9 mouse cellular contexts compared by ENCODE assay signal in the genomic region with DNA sequence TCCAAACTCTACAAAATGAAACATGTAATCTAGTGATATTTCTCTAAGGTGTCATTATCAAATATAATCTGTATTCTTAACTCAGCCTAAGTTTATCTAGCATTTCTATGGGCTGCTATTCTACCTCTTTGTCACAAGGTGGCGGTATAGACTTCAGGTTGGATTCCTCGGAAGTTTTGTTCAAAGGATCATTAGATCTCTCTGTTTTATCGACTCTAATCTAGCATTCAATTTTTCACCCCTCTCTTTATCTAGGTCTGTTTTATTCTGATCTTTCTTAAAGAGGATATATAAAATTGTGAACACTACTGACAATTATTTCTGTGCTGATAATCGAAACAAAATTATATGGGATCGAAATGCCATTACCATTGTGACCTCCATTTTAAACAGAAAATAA. TPM values are rescaled to one million over a fixed set of nuclear protein-coding genes. Genes with fewer than 3 reads are reported as not detected.
A peak's percentile ranks its signal among the peaks of the same experiment; 100 is the strongest.
DNase-seq lines count a peak whose midpoint lies in the region; ATAC-seq and TF ChIP-seq lines count a peak whose summit lies in the region.
"Had no signal": no experiment of that assay in that cellular context is flagged by ENCODE, and none has a peak within 500 bp of the region (broad histone marks: within the 10 kb centered on the region; RNA-seq: fewer than 3 reads in every experiment).

No protein-coding gene starts in this region.

- no peaks in the 10 kb centered on the region; the same call in 1 of the 2 replicates for H3K27me3 ChIP-seq in heart, embryonic 13.5 days (replicated peaks)
- H3K27me3 ChIP-seq in G1E (ENCODE audit: insufficient read depth, low read length), result no peaks in the 10 kb centered on the region
- H3K27me3 ChIP-seq in liver, embryonic 11.5 days (replicated peaks; ENCODE audit: control insufficient read depth, insufficient read depth, low read length), result no peaks in the 10 kb centered on the region
- H3K27me3 ChIP-seq: neural tube, embryonic 13.5 days had no signal

- ATAC-seq in heart, embryonic 13.5 days (ENCODE audit: extremely low read depth, insufficient number of reproducible peaks, low FRiP score, low TSS enrichment), result no peak
- no peak for ATAC-seq in G1E (ENCODE audit: extremely low read depth, insufficient number of reproducible peaks, low FRiP score, poor library complexity, severe bottlenecking)
- no peak for ATAC-seq in liver, embryonic 11.5 days (replicated peaks; ENCODE audit: low FRiP score)

- intact Hi-C loops in heart, postnatal 14 days (cut with DNase I), result loop anchor here (1.0 to 10.0 kb wide), 2 partner anchors 47 to 163 kb away; a partner anchor contains a TSS

- TF ChIP-seq CTCF in G1E (IDR thresholded peaks at IDR 0.05; ENCODE audit: low read depth, low read length), result peak; percentile 48; the same call in 1 of the 2 replicates

- H3K9me3 ChIP-seq in heart, embryonic 13.5 days, result 0 out of 2 replicates have a peak, but pooled peaks cover 6% of the 10 kb centered on the region
- H3K9me3 ChIP-seq in G1E (replicated peaks), result no peaks in the 10 kb centered on the region; the same call in 1 of the 2 replicates
- no peaks in the 10 kb centered on the region for H3K9me3 ChIP-seq in liver, embryonic 11.5 days (ENCODE audit: control insufficient read depth, low read length)

- peak overlapping the region; percentile 73; the same call in 1 of the 2 replicates for H3K4me2 ChIP-seq in heart, embryonic 13.5 days
- 0 out of 2 replicates have a peak overlapping the region, but pooled peaks have one; percentile 13 for H3K4me2 ChIP-seq in liver, embryonic 11.5 days

- no peak for DNase-seq in heart, postnatal 14 days
- DNase-seq in 3T3-L1 (ENCODE audit: low read depth, low spot score) (peak; percentile 44), G1E (ENCODE audit: low spot score) (no peak)
- no peak for DNase-seq in liver, embryonic 11.5 days (ENCODE audit: low spot score)
- no peak for DNase-seq in adrenal gland, postnatal 4 days (ENCODE audit: low spot score in 2 of 2)
- no peak for DNase-seq in spleen, postnatal 14 days (ENCODE audit: low spot score in 2 of 2)
- no peak for DNase-seq in adrenal gland, adult 2 months

- H3K4me1 ChIP-seq in heart, embryonic 13.5 days, result peaks cover 7% of the 10 kb centered on the region; the same call in 1 of the 2 replicates
- peaks cover 20% of the 10 kb centered on the region for H3K4me1 ChIP-seq in G1E (ENCODE audit: insufficient read depth, low read depth, low read length)
- H3K4me1 ChIP-seq in liver, embryonic 11.5 days (replicated peaks; ENCODE audit: control insufficient read depth, insufficient read depth, low read length), result no peaks in the 10 kb centered on the region; the same call in 1 of the 2 replicates

- peak overlapping the region; percentile 45; the same call in 1 of the 2 replicates for H3K4me3 ChIP-seq in heart, embryonic 13.5 days
- no peak overlapping the region; the same call in 1 of the 2 replicates for H3K4me3 ChIP-seq in G1E (ENCODE audit: low read depth, low read length)
- H3K4me3 ChIP-seq in liver, embryonic 11.5 days (ENCODE audit: low read depth, low read length), result no peak overlapping the region

- H3K36me3 ChIP-seq in heart, embryonic 13.5 days, result no peaks in the 10 kb centered on the region
- no peaks in the 10 kb centered on the region for H3K36me3 ChIP-seq in G1E (replicated peaks)
- H3K36me3 ChIP-seq in liver, embryonic 11.5 days (ENCODE audit: control insufficient read depth, insufficient read depth, low read length), result no peaks in the 10 kb centered on the region
- H3K36me3 ChIP-seq: neural tube, embryonic 13.5 days had no signal

- no peak overlapping the region for H3K27ac ChIP-seq in heart, embryonic 13.5 days (replicated peaks)
- H3K27ac ChIP-seq in liver, embryonic 11.5 days (ENCODE audit: low read depth, low read length), result no peak overlapping the region

- H3K9ac ChIP-seq in heart, embryonic 13.5 days, result no peak overlapping the region
- H3K9ac ChIP-seq in liver, embryonic 11.5 days (ENCODE audit: low read depth, low read length), result no peak overlapping the region

- 19% methylated on average over 5 of the region's 5 CpGs for WGBS in heart, embryonic 13.5 days
- 18% methylated on average over 5 of the region's 5 CpGs for WGBS in liver, embryonic 11.5 days

RNA-seq across cellular contexts. Expression of a gene that starts 5.5 kb away (rescaled TPM):
- 160 and 181 TPM in 2 replicates for polyA plus RNA-seq in heart, embryonic 13.5 days (2015; fragmentation: Nextera tagmentation; extraction: Ambion mirVana)
- total RNA-seq in heart, postnatal 14 days (2021), result 100 to 1,000 TPM; 291 to 309 TPM
- total RNA-seq in G1E (2014; fragmentation: Nextera tagmentation), result 89.3 and 123 TPM in 2 replicates
- total RNA-seq in G1E (2017), result 80.3 and 81.9 TPM in 2 replicates
- polyA plus RNA-seq in G1E (2012), result 59.4 and 126 TPM in 2 replicates
- polyA plus RNA-seq in liver, embryonic 11.5 days (2014; fragmentation: Nextera tagmentation; extraction: Ambion mirVana), result 193 and 211 TPM in 2 replicates
- 100 to 1,000 TPM; 158 to 166 TPM for total RNA-seq in adrenal gland, postnatal 4 days (2021)
- total RNA-seq in adrenal gland, adult 2 months (2021), result 100 to 1,000 TPM; 217 to 239 TPM
- 236 and 278 TPM in 2 replicates for polyA plus RNA-seq in adrenal gland, adult 2 months (2012; rRNA removed)

RNA-seq across cellular contexts. Expression of a gene that starts 6.5 kb away (rescaled TPM):
- polyA plus RNA-seq in heart, embryonic 13.5 days (2015; fragmentation: Nextera tagmentation; extraction: Ambion mirVana), result 40.7 and 41.2 TPM in 2 replicates
- total RNA-seq in heart, postnatal 14 days (2021), result 10 to 100 TPM; 44.3 to 44.8 TPM
- 24.0 and 24.6 TPM in 2 replicates for total RNA-seq in G1E (2014; fragmentation: Nextera tagmentation)
- total RNA-seq in G1E (2017), result 8.3 and 8.9 TPM in 2 replicates
- polyA plus RNA-seq in G1E (2012), result 55.6 and 61.5 TPM in 2 replicates
- polyA plus RNA-seq in liver, embryonic 11.5 days (2014; fragmentation: Nextera tagmentation; extraction: Ambion mirVana), result 26.2 and 26.4 TPM in 2 replicates
- total RNA-seq in adrenal gland, postnatal 4 days (2021), result 10 to 100 TPM; 59.2 to 60.9 TPM
- total RNA-seq in adrenal gland, adult 2 months (2021), result 10 to 100 TPM; 54.4 to 61.2 TPM
- polyA plus RNA-seq in adrenal gland, adult 2 months (2012; rRNA removed), result 90.7 and 93.9 TPM in 2 replicates

RNA-seq across cellular contexts. Expression of a gene that starts 18.8 kb away (rescaled TPM):
- 1.3 and 2.2 TPM in 2 replicates for polyA plus RNA-seq in heart, embryonic 13.5 days (2015; fragmentation: Nextera tagmentation; extraction: Ambion mirVana)
- total RNA-seq in heart, postnatal 14 days (2021), result under 1 TPM; 0.48 to 0.49 TPM
- total RNA-seq in G1E (2014; fragmentation: Nextera tagmentation) (0.29 TPM in 1 of 2 replicates, not detected in the other), G1E (2017) (not detected in 2 replicates)
- polyA plus RNA-seq in G1E (2012), result 0.02 TPM in 1 of 2 replicates, not detected in the other
- polyA plus RNA-seq in liver, embryonic 11.5 days (2014; fragmentation: Nextera tagmentation; extraction: Ambion mirVana), result 1.3 TPM in 2 replicates
- 100 to 1,000 TPM in 1 of 2 experiments, 10 to 100 TPM in 1; 56.9 to 145 TPM for total RNA-seq in adrenal gland, postnatal 4 days (2021)
- not detected for total RNA-seq in adrenal gland, adult 2 months (2021)
- polyA plus RNA-seq in adrenal gland, adult 2 months (2012; rRNA removed), result not detected in 2 replicates

RNA-seq across cellular contexts. Expression of a gene that starts 21.5 kb away (rescaled TPM):
- 32.8 and 36.1 TPM in 2 replicates for polyA plus RNA-seq in heart, embryonic 13.5 days (2015; fragmentation: Nextera tagmentation; extraction: Ambion mirVana)
- total RNA-seq in heart, postnatal 14 days (2021), result 10 to 100 TPM; 44.6 to 47.1 TPM
- 301 and 400 TPM in 2 replicates for total RNA-seq in G1E (2014; fragmentation: Nextera tagmentation)
- 27.8 and 32.0 TPM in 2 replicates for total RNA-seq in G1E (2017)
- polyA plus RNA-seq in G1E (2012), result 843 and 964 TPM in 2 replicates
- 71.4 and 75.7 TPM in 2 replicates for polyA plus RNA-seq in liver, embryonic 11.5 days (2014; fragmentation: Nextera tagmentation; extraction: Ambion mirVana)
- total RNA-seq in adrenal gland, postnatal 4 days (2021), result 100 to 1,000 TPM; 109 to 127 TPM
- total RNA-seq in adrenal gland, adult 2 months (2021), result 100 to 1,000 TPM in 1 of 2 experiments, 10 to 100 TPM in 1; 83.7 to 108 TPM
- polyA plus RNA-seq in adrenal gland, adult 2 months (2012; rRNA removed), result 454 and 474 TPM in 2 replicates

RNA-seq across cellular contexts. Expression of a gene that starts 53.1 kb away (rescaled TPM):
- polyA plus RNA-seq in heart, embryonic 13.5 days (2015; fragmentation: Nextera tagmentation; extraction: Ambion mirVana), result 19.1 and 19.4 TPM in 2 replicates
- 1 to 10 TPM; 7.7 TPM for total RNA-seq in heart, postnatal 14 days (2021)
- total RNA-seq in G1E (2014; fragmentation: Nextera tagmentation) (1.7 and 2.9 TPM in 2 replicates), G1E (2017) (16.0 and 16.1 TPM in 2 replicates)
- polyA plus RNA-seq in G1E (2012), result 21.7 and 28.3 TPM in 2 replicates
- 15.6 and 16.0 TPM in 2 replicates for polyA plus RNA-seq in liver, embryonic 11.5 days (2014; fragmentation: Nextera tagmentation; extraction: Ambion mirVana)
- total RNA-seq in adrenal gland, postnatal 4 days (2021), result 10 to 100 TPM; 52.1 to 63.2 TPM
- 10 to 100 TPM; 39.5 to 73.6 TPM for total RNA-seq in adrenal gland, adult 2 months (2021)
- 55.5 and 69.8 TPM in 2 replicates for polyA plus RNA-seq in adrenal gland, adult 2 months (2012; rRNA removed)

Comparison
In these comparisons a context has a peak if more than half of its experiments do, and no peak if none do; other contexts are left out.
1. RNA of a gene that starts 18.8 kb away (total RNA-seq): 56.9 to 145 TPM in adrenal gland, postnatal 4 days; 0.48 to 0.49 TPM in heart, postnatal 14 days, not detected in adrenal gland, adult 2 months and 0.29 TPM in G1E; every median in the first group is over 10 times any median in the second.